Mouse (Mus musculus) ovary, postnatal 10 days (tissue): ENCODE results near the gene Slc2a13.

ENCODE experiments used
- DNase-seq: peaks from one replicate; pipeline ENCODE4 v3.0.0; 2022; ENCODE audit warnings: low spot score

The Slc2a13 gene

GRCm38 (mm10) chr15:91502235-91502634, 70.8 kb downstream of the Slc2a13 start:
- no peak for DNase-seq

GRCm38 (mm10) chr15:91495014-91495413, 78.0 kb downstream of the Slc2a13 start:
- no peak for DNase-seq

GRCm38 (mm10) chr15:91479924-91480615, 93.0 kb downstream of the Slc2a13 start:
- no peak for DNase-seq

- peak; percentile 2 for DNase-seq
These were observed 95.3 kb downstream of the Slc2a13 start for GRCm38 (mm10) chr15:91477766-91478165.

- no peak for DNase-seq
These were observed 99.2 kb downstream of the Slc2a13 start for GRCm38 (mm10) chr15:91473690-91474409.

GRCm38 (mm10) chr15:91465331-91465730, 107.7 kb downstream of the Slc2a13 start:
- DNase-seq = no peak

- DNase-seq = no peak
These were observed 109.1 kb downstream of the Slc2a13 start for GRCm38 (mm10) chr15:91463857-91464435.

GRCm38 (mm10) chr15:91463026-91463661, 109.9 kb downstream of the Slc2a13 start:
- DNase-seq = no peak

- no peak for DNase-seq
These were observed 111.1 kb downstream of the Slc2a13 start for GRCm38 (mm10) chr15:91461940-91462339.

GRCm38 (mm10) chr15:91457202-91457601, 115.9 kb downstream of the Slc2a13 start:
- DNase-seq = no peak

- no peak for DNase-seq
These were observed 127.7 kb downstream of the Slc2a13 start for GRCm38 (mm10) chr15:91445399-91445798.

GRCm38 (mm10) chr15:91443449-91443848, 129.6 kb downstream of the Slc2a13 start:
- no peak for DNase-seq

- no peak for DNase-seq
These were observed 133.2 kb downstream of the Slc2a13 start for GRCm38 (mm10) chr15:91439883-91440282.

- no peak for DNase-seq
These were observed 147.6 kb downstream of the Slc2a13 start for GRCm38 (mm10) chr15:91425426-91425825.

GRCm38 (mm10) chr15:91406979-91407378, 166.1 kb downstream of the Slc2a13 start:
- no peak for DNase-seq

GRCm38 (mm10) chr15:91395165-91395564, 177.9 kb downstream of the Slc2a13 start:
- no peak for DNase-seq

GRCm38 (mm10) chr15:91383694-91384093, 189.4 kb downstream of the Slc2a13 start:
- no peak for DNase-seq

GRCm38 (mm10) chr15:91382606-91383005, 190.5 kb downstream of the Slc2a13 start:
- no peak for DNase-seq

GRCm38 (mm10) chr15:91381864-91382263, 191.2 kb downstream of the Slc2a13 start:
- DNase-seq = no peak

GRCm38 (mm10) chr15:91378751-91379325, 194.2 kb downstream of the Slc2a13 start:
- DNase-seq = no peak

GRCm38 (mm10) chr15:91377568-91377967, 195.5 kb downstream of the Slc2a13 start:
- no peak for DNase-seq

- no peak for DNase-seq
These were observed 196.0 kb downstream of the Slc2a13 start for GRCm38 (mm10) chr15:91377105-91377504.
